Mouse (Mus musculus): Measurements from ENCODE around the gene Slc5a10. TPM values are rescaled to one million over a fixed set of nuclear protein-coding genes. Genes with fewer than 3 reads are reported as not detected.

Slc5a10 gene
- total and polyA plus RNA-seq, 3 experiments: not detected

GRCm38 (mm10) chr11:61714346-61715117, 6.1 kb downstream of the Slc5a10 start:
- no peaks in the 10 kb centered on the region for H3K9me3 ChIP-seq (replicated peaks)
- no peak for ATAC-seq (ENCODE audit: extremely low read depth, insufficient number of reproducible peaks, low FRiP score, poor library complexity, severe bottlenecking)
- DNase-seq (ENCODE audit: low spot score): peak; percentile 77
- H3K36me3 ChIP-seq (replicated peaks): no peaks in the 10 kb centered on the region
- H3K4me3 ChIP-seq (ENCODE audit: low read depth, low read length): no peak overlapping the region
- no peaks in the 10 kb centered on the region for H3K4me1 ChIP-seq (ENCODE audit: insufficient read depth, low read depth, low read length)
- TF ChIP-seq POLR2AphosphoS5 (IDR thresholded peaks at IDR 0.05; ENCODE audit: insufficient replicate concordance, low read depth, low read length) (no peak), CTCF (IDR thresholded peaks at IDR 0.05; ENCODE audit: low read depth, low read length) (peak; percentile 85)
- peaks cover 39% of the 10 kb centered on the region for H3K27me3 ChIP-seq (ENCODE audit: insufficient read depth, low read length)

DNA sequence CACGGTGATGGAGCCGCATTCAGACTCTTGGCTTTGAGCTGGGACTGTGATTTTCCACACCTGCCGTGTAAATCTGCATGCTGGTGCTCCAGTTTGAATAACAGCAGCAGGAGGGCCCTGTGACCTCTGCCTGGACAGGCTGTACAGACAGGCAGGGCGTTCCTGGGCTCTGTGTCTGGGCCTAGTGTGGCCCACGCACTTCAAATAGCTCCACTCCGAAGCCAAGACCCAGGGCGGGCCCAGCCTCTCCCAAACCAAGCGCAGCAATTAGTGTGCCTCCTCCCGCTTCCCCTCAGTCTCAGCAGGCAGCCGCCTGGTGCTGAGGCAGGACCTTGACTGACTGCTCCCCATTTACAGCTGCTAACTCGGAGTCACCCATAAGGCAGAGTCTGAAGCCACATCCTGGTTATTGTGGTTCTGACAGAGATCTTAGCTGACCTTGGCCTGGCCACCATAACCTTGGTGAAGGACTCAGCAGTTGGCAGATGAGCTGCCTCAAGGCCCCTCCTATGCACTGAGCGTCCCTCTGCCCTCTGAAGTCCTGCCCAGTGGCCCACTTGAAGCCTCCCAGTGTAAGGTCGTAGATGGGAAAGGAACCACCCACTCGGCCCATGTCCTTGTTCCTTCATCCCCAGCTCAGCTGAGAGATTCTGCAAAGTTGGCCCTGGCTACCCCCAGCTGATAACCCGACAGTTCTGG, 7.3 kb downstream of the Slc5a10 start:
- ATAC-seq (ENCODE audit: extremely low read depth, insufficient number of reproducible peaks, low FRiP score, poor library complexity, severe bottlenecking): no peak
- H3K9me3 ChIP-seq (replicated peaks): no peaks in the 10 kb centered on the region
- no peak overlapping the region for H3K4me3 ChIP-seq (ENCODE audit: low read depth, low read length)
- H3K36me3 ChIP-seq (replicated peaks): no peaks in the 10 kb centered on the region
- no peak for DNase-seq (ENCODE audit: low spot score)
- peaks cover 45% of the 10 kb centered on the region for H3K27me3 ChIP-seq (ENCODE audit: insufficient read depth, low read length)
- no peaks in the 10 kb centered on the region for H3K4me1 ChIP-seq (ENCODE audit: insufficient read depth, low read depth, low read length)
- TF ChIP-seq GATA1 (IDR thresholded peaks at IDR 0.05; ENCODE audit: borderline replicate concordance, low read length): no peak
- no peak for TF ChIP-seq TAL1 (conservative IDR thresholded peaks at IDR 0.05; ENCODE audit: low read depth, low read length)
- no peak for TF ChIP-seq POLR2AphosphoS5 (IDR thresholded peaks at IDR 0.05; ENCODE audit: insufficient replicate concordance, low read depth, low read length)
- TF ChIP-seq CTCF (IDR thresholded peaks at IDR 0.05; ENCODE audit: low read depth, low read length): no peak

GRCm38 (mm10) chr11:61708928-61709327, 11.7 kb downstream of the Slc5a10 start:
- Histone ChIP-seq H3K36me3 (replicated peaks) (no peaks in the 10 kb centered on the region), H3K4me1 (ENCODE audit: insufficient read depth, low read depth, low read length) (no peaks in the 10 kb centered on the region), H3K9me3 (replicated peaks) (no peaks in the 10 kb centered on the region), H3K4me3 (ENCODE audit: low read depth, low read length) (no peak overlapping the region), H3K27me3 (ENCODE audit: insufficient read depth, low read length) (peaks cover 45% of the 10 kb centered on the region)
- DNase-seq (ENCODE audit: low spot score): no peak
- no peak for TF ChIP-seq CTCF (IDR thresholded peaks at IDR 0.05; ENCODE audit: low read depth, low read length)
- TF ChIP-seq GATA2 (IDR thresholded peaks at IDR 0.05; ENCODE audit: borderline replicate concordance, low read depth, low read length): no peak
- no peak for TF ChIP-seq GATA1 (IDR thresholded peaks at IDR 0.05; ENCODE audit: borderline replicate concordance, low read length)
- no peak; the same call in 1 of the 2 replicates for ATAC-seq (ENCODE audit: extremely low read depth, insufficient number of reproducible peaks, low FRiP score, poor library complexity, severe bottlenecking)

DNA sequence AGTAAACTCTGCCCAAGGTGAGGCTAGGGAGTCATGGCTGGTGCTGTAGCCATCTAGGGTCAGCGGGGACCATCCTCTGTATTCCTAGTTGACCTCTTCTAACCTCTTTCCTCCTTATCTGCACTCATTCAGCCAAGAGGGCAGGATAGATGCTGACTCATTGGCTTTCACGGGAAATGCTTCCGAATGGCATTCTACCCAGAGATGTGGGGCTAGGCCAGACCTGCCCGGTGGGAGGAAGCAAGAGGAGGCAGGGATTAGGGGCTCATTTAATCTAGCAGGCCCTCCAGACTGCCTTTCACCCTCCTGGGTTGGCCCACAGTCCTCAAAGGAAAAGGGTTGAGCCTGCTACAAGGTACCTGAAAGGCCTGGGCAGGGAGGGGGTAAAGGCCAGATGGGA, 14.4 kb downstream of the Slc5a10 start:
- H3K36me3 ChIP-seq (replicated peaks): no peaks in the 10 kb centered on the region

GRCm38 (mm10) chr11:61705581-61705980, 15.0 kb downstream of the Slc5a10 start:
- no peak for TF ChIP-seq TAL1 (conservative IDR thresholded peaks at IDR 0.05; ENCODE audit: low read depth, low read length)
- ATAC-seq (ENCODE audit: extremely low read depth, insufficient number of reproducible peaks, low FRiP score, poor library complexity, severe bottlenecking) (no peak), DNase-seq (ENCODE audit: low spot score) (no peak)
- no peaks in the 10 kb centered on the region for H3K4me1 ChIP-seq (ENCODE audit: insufficient read depth, low read depth, low read length)
- H3K4me3 ChIP-seq (ENCODE audit: low read depth, low read length): no peak overlapping the region
- H3K9me3 ChIP-seq (replicated peaks): no peaks in the 10 kb centered on the region
- peaks cover 23% of the 10 kb centered on the region for H3K27me3 ChIP-seq (ENCODE audit: insufficient read depth, low read length)
- H3K36me3 ChIP-seq (replicated peaks): no peaks in the 10 kb centered on the region

More for the DNA sequence above, 14.4 kb downstream of the Slc5a10 start:
- DNase-seq (ENCODE audit: low spot score) (no peak), ATAC-seq (ENCODE audit: extremely low read depth, insufficient number of reproducible peaks, low FRiP score, poor library complexity, severe bottlenecking) (no peak)
- no peaks in the 10 kb centered on the region for H3K9me3 ChIP-seq (replicated peaks)
- peaks cover 25% of the 10 kb centered on the region for H3K27me3 ChIP-seq (ENCODE audit: insufficient read depth, low read length)
- no peak for TF ChIP-seq GATA2 (IDR thresholded peaks at IDR 0.05; ENCODE audit: borderline replicate concordance, low read depth, low read length)
- TF ChIP-seq CTCF (IDR thresholded peaks at IDR 0.05; ENCODE audit: low read depth, low read length): no peak
- no peak for TF ChIP-seq POLR2AphosphoS5 (IDR thresholded peaks at IDR 0.05; ENCODE audit: insufficient replicate concordance, low read depth, low read length)
- no peak for TF ChIP-seq GATA1 (IDR thresholded peaks at IDR 0.05; ENCODE audit: borderline replicate concordance, low read length)
- no peak for TF ChIP-seq TAL1 (conservative IDR thresholded peaks at IDR 0.05; ENCODE audit: low read depth, low read length)
- H3K4me1 ChIP-seq (ENCODE audit: insufficient read depth, low read depth, low read length): no peaks in the 10 kb centered on the region
- no peak overlapping the region for H3K4me3 ChIP-seq (ENCODE audit: low read depth, low read length)

- Histone ChIP-seq H3K36me3 (replicated peaks) (no peaks in the 10 kb centered on the region), H3K4me1 (ENCODE audit: insufficient read depth, low read depth, low read length) (no peaks in the 10 kb centered on the region), H3K4me3 (ENCODE audit: low read depth, low read length) (no peak overlapping the region), H3K27me3 (ENCODE audit: insufficient read depth, low read length) (peaks cover 15% of the 10 kb centered on the region), H3K9me3 (replicated peaks) (no peaks in the 10 kb centered on the region)
- no peak for DNase-seq (ENCODE audit: low spot score)
- TF ChIP-seq TAL1 (conservative IDR thresholded peaks at IDR 0.05; ENCODE audit: low read depth, low read length) (no peak), CTCF (IDR thresholded peaks at IDR 0.05; ENCODE audit: low read depth, low read length) (no peak), GATA2 (IDR thresholded peaks at IDR 0.05; ENCODE audit: borderline replicate concordance, low read depth, low read length) (no peak), GATA1 (IDR thresholded peaks at IDR 0.05; ENCODE audit: borderline replicate concordance, low read length) (no peak), POLR2AphosphoS5 (IDR thresholded peaks at IDR 0.05; ENCODE audit: insufficient replicate concordance, low read depth, low read length) (no peak)
- no peak for ATAC-seq (ENCODE audit: extremely low read depth, insufficient number of reproducible peaks, low FRiP score, poor library complexity, severe bottlenecking)
These were observed 18.1 kb downstream of the Slc5a10 start for GRCm38 (mm10) chr11:61702494-61702893.

All from G1E (cell line).